Mouse (Mus musculus): Measurements from ENCODE around the gene Gm21083.
"Not testable (repeated sequence)": the region's sequence is repeated elsewhere in the genome, so short reads cannot be mapped to it uniquely, and the experiment has no call there.

The Gm21083 gene

GRCm38 (mm10) chr5:15577033-15577432 lies at the start of gene Gm21083:
TSS of gene Gm21083 (plus strand) at chr5:15577333.
- not testable (repeated sequence) for DNase-seq

- DNase-seq = not testable (repeated sequence)
Measured at GRCm38 (mm10) chr5:15529122-15529521, 48.0 kb upstream of the Gm21083 start, which contains the start of gene Gm21190. TSS of gene Gm21190 (minus strand) at chr5:15529222.

GRCm38 (mm10) chr5:15548642-15549041 lies 28.5 kb upstream of the Gm21083 start:
- DNase-seq = not testable (repeated sequence)

- not testable (repeated sequence) for DNase-seq
Measured at GRCm38 (mm10) chr5:15549134-15549533, 28.0 kb upstream of the Gm21083 start.

GRCm38 (mm10) chr5:15549606-15550005 lies 27.5 kb upstream of the Gm21083 start:
- peak; percentile 15 to 30 for DNase-seq

GRCm38 (mm10) chr5:15558654-15559053 lies 18.5 kb upstream of the Gm21083 start:
- not testable (repeated sequence) for DNase-seq

GRCm38 (mm10) chr5:15561425-15562264 lies 15.5 kb upstream of the Gm21083 start:
- not testable (repeated sequence) for DNase-seq

- DNase-seq = not testable (repeated sequence)
Measured at GRCm38 (mm10) chr5:15573735-15574134, 3.4 kb upstream of the Gm21083 start.

- peak; percentile 25 to 54 for DNase-seq
Measured at GRCm38 (mm10) chr5:15586351-15586750, 9.2 kb downstream of the Gm21083 start.

GRCm38 (mm10) chr5:15588291-15588690 lies 11.2 kb downstream of the Gm21083 start:
- peak; percentile 6 to 16 for DNase-seq

GRCm38 (mm10) chr5:15590635-15591034 lies 13.5 kb downstream of the Gm21083 start:
- not testable (repeated sequence) for DNase-seq

- DNase-seq = not testable (repeated sequence)
Measured at GRCm38 (mm10) chr5:15591577-15591976, 14.4 kb downstream of the Gm21083 start.

- DNase-seq = not testable (repeated sequence)
Measured at GRCm38 (mm10) chr5:15598831-15599230, 21.7 kb downstream of the Gm21083 start.

GRCm38 (mm10) chr5:15600342-15600741 lies 23.2 kb downstream of the Gm21083 start:
- peak; percentile 9 to 19 for DNase-seq

GRCm38 (mm10) chr5:15601481-15601880 lies 24.3 kb downstream of the Gm21083 start:
- DNase-seq = not testable (repeated sequence)

- DNase-seq = not testable (repeated sequence)
Measured at GRCm38 (mm10) chr5:15601960-15602359, 24.8 kb downstream of the Gm21083 start.

- DNase-seq = not testable (repeated sequence)
Measured at GRCm38 (mm10) chr5:15602424-15602947, 25.4 kb downstream of the Gm21083 start.

- not testable (repeated sequence) for DNase-seq
Measured at GRCm38 (mm10) chr5:15603008-15603407, 25.9 kb downstream of the Gm21083 start.

- DNase-seq = not testable (repeated sequence)
Measured at GRCm38 (mm10) chr5:15603585-15603984, 26.5 kb downstream of the Gm21083 start.

GRCm38 (mm10) chr5:15606677-15607076 lies 29.5 kb downstream of the Gm21083 start:
- DNase-seq = peak in 1 of 2 experiments; percentile 6

GRCm38 (mm10) chr5:15610695-15611094 lies 33.6 kb downstream of the Gm21083 start:
- peak; percentile 5 for DNase-seq

- DNase-seq = not testable (repeated sequence)
Measured at GRCm38 (mm10) chr5:15616195-15616594, 39.1 kb downstream of the Gm21083 start.

GRCm38 (mm10) chr5:15618764-15619163 lies 41.6 kb downstream of the Gm21083 start, which contains the start of gene Speer4d:
TSS of gene Speer4d (plus strand) at chr5:15619064.
- DNase-seq = not testable (repeated sequence)

GRCm38 (mm10) chr5:15628136-15628535 lies 51.0 kb downstream of the Gm21083 start:
- DNase-seq = peak; percentile 8 to 30
